Mouse (Mus musculus) bone marrow, adult 2 months (tissue): ENCODE results near the gene Ddo. TPM values are rescaled to one million over a fixed set of nuclear protein-coding genes. Genes with fewer than 3 reads are reported as not detected.

Source experiments
- H3K27ac ChIP-seq: fragments of 200-500 bp; 2 replicates; pipeline ENCODE4 v1.5.1; 2012; ENCODE audit warnings: low read depth, mild to moderate bottlenecking, control low read depth, inconsistent platforms, low read length; ENCODE audit not compliant: control insufficient read depth, poor library complexity, insufficient read depth
- H3K4me1 ChIP-seq: fragments of 200-500 bp; 2 replicates; pipeline ENCODE4 v1.6.1; 2011; ENCODE audit warnings: low read length; ENCODE audit not compliant: control insufficient read depth, insufficient read depth
- H3K4me3 ChIP-seq: fragments of 200-500 bp; replicated peaks from 2 replicates; pipeline ENCODE3; 2011; ENCODE audit warnings: mild to moderate bottlenecking, low read depth, low read length, control low read depth; ENCODE audit not compliant: control insufficient read depth
- CTCF ChIP-seq: fragments of 200-500 bp; IDR thresholded peaks from 2 replicates; pipeline ENCODE4 v1.5.1; 2011; ENCODE audit warnings: low read length, control low read depth; ENCODE audit not compliant: control insufficient read depth, insufficient read depth
- POLR2A ChIP-seq: fragments of 200-500 bp; IDR thresholded peaks from 2 replicates; pipeline ENCODE4 v1.6.1; 2011; ENCODE audit warnings: low read depth, mild to moderate bottlenecking, control low read depth, low read length, borderline replicate concordance; ENCODE audit not compliant: control insufficient read depth
- WGBS: fragments of 180-500 bp; shearing (Covaris S2); methylation state at CpG from one replicate; pipeline ENCODE4 v1.1.7; 2018; 5-methylcytosine and 5-hydroxymethylcytosine counted together
- polyA plus RNA-seq: library from polyadenylated mRNA; stranded (reverse); fragments of >200 nt; gene quantifications from 2 replicates; pipeline ENCODE4 v1.2.4, GENCODE M21; 2011; ENCODE audit warnings: low replicate concordance; ENCODE audit not compliant: missing spikeins, insufficient read depth, insufficient read length

The Ddo gene
- polyA plus RNA-seq, 1 experiment = not detected

- no peaks in the 10 kb centered on the region for H3K4me1 ChIP-seq
- 60% methylated on average over 9 of the region's 9 CpGs for WGBS
- no peak overlapping the region for H3K4me3 ChIP-seq
- no peak overlapping the region for H3K27ac ChIP-seq
- TF ChIP-seq CTCF = no peak
- no peak for TF ChIP-seq POLR2A
Observed at GRCm38 (mm10) chr10:40630961-40631360, 1.1 kb downstream of the Ddo start.

GRCm38 (mm10) chr10:40632087-40632486 is 2.3 kb downstream of the Ddo start:
- no peak overlapping the region for H3K4me3 ChIP-seq
- no peak overlapping the region for H3K27ac ChIP-seq
- TF ChIP-seq POLR2A (no peak), CTCF (no peak)
- H3K4me1 ChIP-seq = no peaks in the 10 kb centered on the region
- 83% methylated on average over 3 of the region's 3 CpGs for WGBS

GRCm38 (mm10) chr10:40637331-40637730 is 7.5 kb downstream of the Ddo start:
- H3K4me1 ChIP-seq = no peaks in the 10 kb centered on the region
- TF ChIP-seq POLR2A (no peak), CTCF (no peak)
- H3K4me3 ChIP-seq = no peak overlapping the region
- WGBS = 60% methylated on average over 10 of the region's 10 CpGs
- no peak overlapping the region for H3K27ac ChIP-seq

GRCm38 (mm10) chr10:40638276-40638675 is 8.5 kb downstream of the Ddo start:
- no peak for TF ChIP-seq CTCF
- TF ChIP-seq POLR2A = no peak
- 77% methylated on average over 7 of the region's 7 CpGs for WGBS
- Histone ChIP-seq H3K4me1 (no peaks in the 10 kb centered on the region), H3K27ac (no peak overlapping the region), H3K4me3 (no peak overlapping the region)

- WGBS = 77% methylated on average over 26 of the region's 26 CpGs
- H3K27ac ChIP-seq = no peak overlapping the region
- H3K4me1 ChIP-seq = no peaks in the 10 kb centered on the region
- TF ChIP-seq CTCF (no peak), POLR2A (no peak)
- H3K4me3 ChIP-seq = no peak overlapping the region
Observed at GRCm38 (mm10) chr10:40638823-40639819, 9.3 kb downstream of the Ddo start.

- WGBS = 92% methylated on average over 4 of the region's 4 CpGs
- Histone ChIP-seq H3K27ac (no peak overlapping the region), H3K4me1 (no peaks in the 10 kb centered on the region), H3K4me3 (no peak overlapping the region)
- TF ChIP-seq CTCF (no peak), POLR2A (no peak)
Observed at GRCm38 (mm10) chr10:40640406-40640805, 10.6 kb downstream of the Ddo start.

- no peak overlapping the region for H3K4me3 ChIP-seq
- no peaks in the 10 kb centered on the region for H3K4me1 ChIP-seq
- H3K27ac ChIP-seq = no peak overlapping the region
- 88% methylated on average over 7 of the region's 7 CpGs for WGBS
- TF ChIP-seq POLR2A = no peak
- TF ChIP-seq CTCF = no peak
Observed at GRCm38 (mm10) chr10:40641901-40642300, 12.1 kb downstream of the Ddo start.

GRCm38 (mm10) chr10:40643126-40643525 is 13.3 kb downstream of the Ddo start:
- WGBS = 47% methylated on average over 5 of the region's 5 CpGs
- TF ChIP-seq POLR2A (no peak), CTCF (no peak)
- no peak overlapping the region for H3K4me3 ChIP-seq
- H3K4me1 ChIP-seq = no peaks in the 10 kb centered on the region
- H3K27ac ChIP-seq = no peak overlapping the region
